Mouse (Mus musculus): ENCODE measurements around the gene Bsn. TPM values are rescaled to one million over a fixed set of nuclear protein-coding genes. Genes with fewer than 3 reads are reported as not detected.
A peak's percentile ranks its signal among the peaks of the same experiment; 100 is the strongest.

The Bsn gene
- total and polyA plus RNA-seq, 3 experiments, result 2.8 to 7.9 (median 5.0) TPM

- peaks cover 13% of the 10 kb centered on the region for H3K4me1 ChIP-seq (ENCODE audit: insufficient read depth, low read depth, low read length)
- peaks cover 100% of the 10 kb centered on the region for H3K36me3 ChIP-seq (replicated peaks)
- TF ChIP-seq GATA1 (IDR thresholded peaks at IDR 0.05; ENCODE audit: borderline replicate concordance, low read length), result no peak
- TF ChIP-seq POLR2AphosphoS5 (IDR thresholded peaks at IDR 0.05; ENCODE audit: insufficient replicate concordance, low read depth, low read length), result no peak
- TF ChIP-seq GATA2 (IDR thresholded peaks at IDR 0.05; ENCODE audit: borderline replicate concordance, low read depth, low read length), result no peak
- TF ChIP-seq TAL1 (conservative IDR thresholded peaks at IDR 0.05; ENCODE audit: low read depth, low read length), result no peak
- no peak for TF ChIP-seq CTCF (IDR thresholded peaks at IDR 0.05; ENCODE audit: low read depth, low read length)
- no peaks in the 10 kb centered on the region for H3K27me3 ChIP-seq (ENCODE audit: insufficient read depth, low read length)
- ATAC-seq (ENCODE audit: extremely low read depth, insufficient number of reproducible peaks, low FRiP score, poor library complexity, severe bottlenecking) (no peak), DNase-seq (ENCODE audit: low spot score) (no peak)
- no peaks in the 10 kb centered on the region for H3K9me3 ChIP-seq (replicated peaks)
- no peak overlapping the region for H3K4me3 ChIP-seq (ENCODE audit: low read depth, low read length)
Measured at GRCm38 (mm10) chr9:108069007-108069406, 121.2 kb downstream of the Bsn start.

DNA sequence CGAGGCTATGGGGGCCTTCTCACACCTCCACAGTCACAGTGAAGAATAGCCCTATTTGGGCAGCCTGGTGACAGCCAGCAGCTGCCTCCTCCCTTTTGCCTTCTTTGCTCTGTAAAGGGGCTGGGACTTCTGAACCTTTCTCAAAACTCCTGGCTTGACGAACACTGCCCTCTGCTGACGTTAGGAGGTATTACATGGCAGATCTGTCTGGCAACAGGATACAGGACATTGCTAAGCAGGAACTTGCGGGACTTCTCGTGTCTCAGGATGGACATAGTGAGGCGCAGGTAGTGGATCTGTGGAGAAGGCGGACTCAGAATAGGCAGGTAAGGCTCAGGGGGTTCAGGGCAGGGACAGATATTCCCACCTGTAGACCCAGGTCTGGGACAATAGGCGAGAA is 122.3 kb downstream of the Bsn start:
- DNase-seq (ENCODE audit: low spot score) (peak; percentile 72), ATAC-seq (ENCODE audit: extremely low read depth, insufficient number of reproducible peaks, low FRiP score, poor library complexity, severe bottlenecking) (no peak)
- Histone ChIP-seq H3K27me3 (ENCODE audit: insufficient read depth, low read length) (no peaks in the 10 kb centered on the region), H3K36me3 (replicated peaks) (peaks cover 100% of the 10 kb centered on the region), H3K4me3 (ENCODE audit: low read depth, low read length) (no peak overlapping the region), H3K9me3 (replicated peaks) (no peaks in the 10 kb centered on the region), H3K4me1 (ENCODE audit: insufficient read depth, low read depth, low read length) (peaks cover 13% of the 10 kb centered on the region; the same call in 1 of the 2 replicates)
- no peak for TF ChIP-seq GATA1 (IDR thresholded peaks at IDR 0.05; ENCODE audit: borderline replicate concordance, low read length)
- TF ChIP-seq GATA2 (IDR thresholded peaks at IDR 0.05; ENCODE audit: borderline replicate concordance, low read depth, low read length), result no peak
- no peak for TF ChIP-seq POLR2AphosphoS5 (IDR thresholded peaks at IDR 0.05; ENCODE audit: insufficient replicate concordance, low read depth, low read length)
- peak; percentile 99 for TF ChIP-seq CTCF (IDR thresholded peaks at IDR 0.05; ENCODE audit: low read depth, low read length)

DNA sequence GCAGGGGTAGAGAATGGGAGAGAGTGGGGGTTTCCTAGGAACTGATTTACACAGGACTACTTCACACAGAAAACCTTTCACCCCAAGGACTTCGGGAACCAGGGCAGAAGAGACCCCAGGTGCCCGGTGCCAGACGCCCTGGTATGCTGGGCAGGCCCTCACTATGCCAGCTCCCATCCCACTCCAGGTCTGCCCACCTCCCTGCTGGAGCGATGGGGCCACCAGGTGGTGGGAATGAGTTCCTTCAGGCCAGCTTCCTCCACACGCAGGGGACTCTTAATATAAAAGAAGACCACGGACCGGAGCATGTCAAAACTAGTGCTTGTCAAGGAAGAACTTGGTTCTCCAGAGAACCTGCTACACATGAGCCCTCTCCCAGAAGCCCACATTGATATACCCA is 123.0 kb downstream of the Bsn start:
- H3K9me3 ChIP-seq (replicated peaks), result no peaks in the 10 kb centered on the region
- H3K4me3 ChIP-seq (ENCODE audit: low read depth, low read length), result no peak overlapping the region
- no peak for DNase-seq (ENCODE audit: low spot score)
- peaks cover 13% of the 10 kb centered on the region; the same call in 1 of the 2 replicates for H3K4me1 ChIP-seq (ENCODE audit: insufficient read depth, low read depth, low read length)
- no peak for ATAC-seq (ENCODE audit: extremely low read depth, insufficient number of reproducible peaks, low FRiP score, poor library complexity, severe bottlenecking)
- TF ChIP-seq CTCF (IDR thresholded peaks at IDR 0.05; ENCODE audit: low read depth, low read length) (no peak), POLR2AphosphoS5 (IDR thresholded peaks at IDR 0.05; ENCODE audit: insufficient replicate concordance, low read depth, low read length) (no peak)
- peaks cover 100% of the 10 kb centered on the region for H3K36me3 ChIP-seq (replicated peaks)
- no peaks in the 10 kb centered on the region for H3K27me3 ChIP-seq (ENCODE audit: insufficient read depth, low read length)

DNA sequence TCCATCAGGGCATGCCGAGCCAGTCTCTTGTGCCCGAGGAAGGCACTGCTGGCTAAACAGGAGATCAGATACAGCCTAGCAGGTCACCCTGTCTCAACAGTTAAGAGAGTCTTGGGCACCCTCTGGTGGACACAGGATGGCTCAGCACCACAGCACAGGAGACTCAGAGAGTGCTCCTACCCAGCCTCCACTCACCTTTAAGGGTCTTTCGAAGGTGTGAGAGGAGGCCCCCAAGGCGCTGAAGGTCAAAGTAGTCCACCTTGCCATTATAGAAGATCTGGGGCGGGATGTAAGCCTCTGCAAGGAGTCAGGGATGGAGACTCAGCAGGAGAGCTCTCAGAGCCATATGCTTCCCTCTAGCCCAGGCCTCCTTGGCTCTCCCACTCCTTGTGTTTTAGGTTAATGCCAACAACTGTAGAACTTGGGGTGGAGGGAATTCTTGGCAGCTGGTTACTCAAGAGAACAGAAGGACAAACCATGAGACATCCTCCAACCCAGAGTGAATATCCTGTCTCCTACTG is 124.6 kb downstream of the Bsn start:
- no peak for TF ChIP-seq GATA2 (IDR thresholded peaks at IDR 0.05; ENCODE audit: borderline replicate concordance, low read depth, low read length)
- peak; percentile 29; the same call in 1 of the 2 replicates for TF ChIP-seq CTCF (IDR thresholded peaks at IDR 0.05; ENCODE audit: low read depth, low read length)
- peaks cover 100% of the 10 kb centered on the region for H3K36me3 ChIP-seq (replicated peaks)
- DNase-seq (ENCODE audit: low spot score), result peak; percentile 68
- no peak overlapping the region for H3K4me3 ChIP-seq (ENCODE audit: low read depth, low read length)
- H3K27me3 ChIP-seq (ENCODE audit: insufficient read depth, low read length), result no peaks in the 10 kb centered on the region
- H3K4me1 ChIP-seq (ENCODE audit: insufficient read depth, low read depth, low read length), result peaks cover 13% of the 10 kb centered on the region; the same call in 1 of the 2 replicates
- no peak for ATAC-seq (ENCODE audit: extremely low read depth, insufficient number of reproducible peaks, low FRiP score, poor library complexity, severe bottlenecking)
- no peaks in the 10 kb centered on the region for H3K9me3 ChIP-seq (replicated peaks)

- H3K9me3 ChIP-seq (replicated peaks), result no peaks in the 10 kb centered on the region
- peaks cover 100% of the 10 kb centered on the region for H3K36me3 ChIP-seq (replicated peaks)
- peaks cover 13% of the 10 kb centered on the region; the same call in 1 of the 2 replicates for H3K4me1 ChIP-seq (ENCODE audit: insufficient read depth, low read depth, low read length)
- no peak overlapping the region for H3K4me3 ChIP-seq (ENCODE audit: low read depth, low read length)
- ATAC-seq (ENCODE audit: extremely low read depth, insufficient number of reproducible peaks, low FRiP score, poor library complexity, severe bottlenecking) (no peak), DNase-seq (ENCODE audit: low spot score) (no peak)
- TF ChIP-seq GATA1 (IDR thresholded peaks at IDR 0.05; ENCODE audit: borderline replicate concordance, low read length), result no peak
- TF ChIP-seq CTCF (IDR thresholded peaks at IDR 0.05; ENCODE audit: low read depth, low read length), result no peak
- no peak for TF ChIP-seq GATA2 (IDR thresholded peaks at IDR 0.05; ENCODE audit: borderline replicate concordance, low read depth, low read length)
- no peak for TF ChIP-seq TAL1 (conservative IDR thresholded peaks at IDR 0.05; ENCODE audit: low read depth, low read length)
- TF ChIP-seq POLR2AphosphoS5 (IDR thresholded peaks at IDR 0.05; ENCODE audit: insufficient replicate concordance, low read depth, low read length), result no peak
- H3K27me3 ChIP-seq (ENCODE audit: insufficient read depth, low read length), result no peaks in the 10 kb centered on the region
Measured at GRCm38 (mm10) chr9:108063361-108063760, 126.8 kb downstream of the Bsn start.

- no peaks in the 10 kb centered on the region for H3K9me3 ChIP-seq (replicated peaks)
- H3K27me3 ChIP-seq (ENCODE audit: insufficient read depth, low read length), result no peaks in the 10 kb centered on the region
- TF ChIP-seq GATA1 (IDR thresholded peaks at IDR 0.05; ENCODE audit: borderline replicate concordance, low read length) (no peak), CTCF (IDR thresholded peaks at IDR 0.05; ENCODE audit: low read depth, low read length) (no peak), GATA2 (IDR thresholded peaks at IDR 0.05; ENCODE audit: borderline replicate concordance, low read depth, low read length) (no peak), POLR2AphosphoS5 (IDR thresholded peaks at IDR 0.05; ENCODE audit: insufficient replicate concordance, low read depth, low read length) (no peak), TAL1 (conservative IDR thresholded peaks at IDR 0.05; ENCODE audit: low read depth, low read length) (no peak)
- no peak overlapping the region for H3K4me3 ChIP-seq (ENCODE audit: low read depth, low read length)
- DNase-seq (ENCODE audit: low spot score) (no peak), ATAC-seq (ENCODE audit: extremely low read depth, insufficient number of reproducible peaks, low FRiP score, poor library complexity, severe bottlenecking) (no peak)
- peaks cover 8% of the 10 kb centered on the region; the same call in 1 of the 2 replicates for H3K4me1 ChIP-seq (ENCODE audit: insufficient read depth, low read depth, low read length)
- H3K36me3 ChIP-seq (replicated peaks), result peaks cover 100% of the 10 kb centered on the region
Measured at GRCm38 (mm10) chr9:108062142-108062541, 128.0 kb downstream of the Bsn start.

DNA sequence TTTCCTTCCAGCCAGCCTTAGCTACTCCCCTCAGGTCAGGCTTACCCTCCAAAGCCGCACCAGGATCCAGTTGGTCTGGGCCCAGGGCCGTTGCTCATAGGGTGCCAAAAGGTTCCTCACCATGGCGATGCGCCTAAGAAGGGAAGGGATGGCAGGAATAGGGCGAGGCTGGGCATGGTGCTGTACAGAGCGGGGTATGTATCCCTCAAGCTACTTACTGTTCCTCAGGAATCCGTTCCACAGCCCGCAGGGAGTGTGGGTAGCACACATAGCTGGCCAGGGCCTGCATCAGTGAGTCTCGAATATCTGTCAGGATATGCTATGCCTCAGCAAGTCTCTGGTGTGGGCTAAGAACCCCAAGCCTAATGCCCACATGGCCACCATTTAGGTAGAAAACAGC is 131.9 kb downstream of the Bsn start:
- Histone ChIP-seq H3K9me3 (replicated peaks) (no peaks in the 10 kb centered on the region), H3K36me3 (replicated peaks) (peaks cover 100% of the 10 kb centered on the region), H3K27me3 (ENCODE audit: insufficient read depth, low read length) (no peaks in the 10 kb centered on the region; the same call in 1 of the 2 replicates), H3K4me1 (ENCODE audit: insufficient read depth, low read depth, low read length) (peaks cover 15% of the 10 kb centered on the region), H3K4me3 (ENCODE audit: low read depth, low read length) (no peak overlapping the region)
- ATAC-seq (ENCODE audit: extremely low read depth, insufficient number of reproducible peaks, low FRiP score, poor library complexity, severe bottlenecking) (no peak), DNase-seq (ENCODE audit: low spot score) (no peak)
- no peak for TF ChIP-seq GATA1 (IDR thresholded peaks at IDR 0.05; ENCODE audit: borderline replicate concordance, low read length)
- no peak for TF ChIP-seq POLR2AphosphoS5 (IDR thresholded peaks at IDR 0.05; ENCODE audit: insufficient replicate concordance, low read depth, low read length)
- no peak for TF ChIP-seq CTCF (IDR thresholded peaks at IDR 0.05; ENCODE audit: low read depth, low read length)
- TF ChIP-seq GATA2 (IDR thresholded peaks at IDR 0.05; ENCODE audit: borderline replicate concordance, low read depth, low read length), result no peak
- TF ChIP-seq TAL1 (conservative IDR thresholded peaks at IDR 0.05; ENCODE audit: low read depth, low read length), result no peak
